Mouse (Mus musculus) G1E (cell line): ENCODE results near the gene Whrn. TPM values are rescaled to one million over a fixed set of nuclear protein-coding genes. Genes with fewer than 3 reads are reported as not detected.

Experiments
- ATAC-seq: 2 replicates; pipeline ENCODE4 v1.8.0; 2016; ENCODE audit warnings: mild to moderate bottlenecking; ENCODE audit not compliant: insufficient number of reproducible peaks, poor library complexity, low FRiP score, severe bottlenecking; ENCODE audit errors: extremely low read depth
- DNase-seq: peaks from one replicate; pipeline ENCODE4 v3.0.0; 2012; ENCODE audit warnings: low spot score
- H3K27me3 ChIP-seq: 2 replicates; pipeline ENCODE4 v1.6.1; 2012; ENCODE audit warnings: mild to moderate bottlenecking, low read length, inconsistent platforms; ENCODE audit not compliant: insufficient read depth
- H3K36me3 ChIP-seq: replicated peaks from 2 replicates; pipeline ENCODE3; 2012; ENCODE audit warnings: mild to moderate bottlenecking, inconsistent platforms
- H3K4me1 ChIP-seq: 2 replicates; pipeline ENCODE4 v1.6.1; 2012; ENCODE audit warnings: low read depth, low read length, inconsistent platforms, mixed read lengths; ENCODE audit not compliant: insufficient read depth
- H3K4me3 ChIP-seq: 2 replicates; pipeline ENCODE4 v1.5.1; 2012; ENCODE audit warnings: low read depth, mild to moderate bottlenecking, inconsistent platforms, low read length, moderate library complexity, mixed read lengths
- H3K9me3 ChIP-seq: replicated peaks from 2 replicates; pipeline ENCODE4 v1.6.1; 2012; ENCODE audit warnings: inconsistent platforms
- CTCF ChIP-seq: IDR thresholded peaks from 2 replicates; pipeline ENCODE4 v1.5.1; 2012; ENCODE audit warnings: low read depth, low read length, inconsistent platforms, mixed read lengths
- GATA1 ChIP-seq: IDR thresholded peaks from 2 replicates; pipeline ENCODE4 v1.6.1; 2012; ENCODE audit warnings: borderline replicate concordance, low read length, inconsistent platforms, mixed read lengths
- GATA2 ChIP-seq: IDR thresholded peaks from 2 replicates; pipeline ENCODE4 v1.6.1; 2012; ENCODE audit warnings: low read depth, low read length, inconsistent platforms, borderline replicate concordance
- POLR2AphosphoS5 ChIP-seq: IDR thresholded peaks from 2 replicates; pipeline ENCODE4 v1.6.1; 2012; ENCODE audit warnings: low read depth, low read length, inconsistent platforms; ENCODE audit not compliant: insufficient replicate concordance
- TAL1 ChIP-seq: conservative IDR thresholded peaks from 2 replicates; pipeline ENCODE4 v1.6.1; 2012; ENCODE audit warnings: low read depth, low read length, inconsistent platforms, mixed read lengths
- polyA plus RNA-seq: library from polyadenylated mRNA; stranded (reverse); fragments of >175 nt; gene quantifications from 2 replicates; pipeline ENCODE4 v1.2.3, GENCODE M21; 2012
- total RNA-seq, 2 experiments: library from RNA; stranded (forward) in 1 of 2; stranded (reverse) in 1 of 2; fragments of 200-1000 nt in 1 of 2; fragments of >200 nt in 1 of 2; fragmentation: Nextera tagmentation in 1 of 2; gene quantifications; 2 replicates each; pipeline ENCODE4 v1.2.3; 2014 to 2017

Gene Whrn
- total and polyA plus RNA-seq, 3 experiments: 0.38 TPM; not detected in 2

DNA sequence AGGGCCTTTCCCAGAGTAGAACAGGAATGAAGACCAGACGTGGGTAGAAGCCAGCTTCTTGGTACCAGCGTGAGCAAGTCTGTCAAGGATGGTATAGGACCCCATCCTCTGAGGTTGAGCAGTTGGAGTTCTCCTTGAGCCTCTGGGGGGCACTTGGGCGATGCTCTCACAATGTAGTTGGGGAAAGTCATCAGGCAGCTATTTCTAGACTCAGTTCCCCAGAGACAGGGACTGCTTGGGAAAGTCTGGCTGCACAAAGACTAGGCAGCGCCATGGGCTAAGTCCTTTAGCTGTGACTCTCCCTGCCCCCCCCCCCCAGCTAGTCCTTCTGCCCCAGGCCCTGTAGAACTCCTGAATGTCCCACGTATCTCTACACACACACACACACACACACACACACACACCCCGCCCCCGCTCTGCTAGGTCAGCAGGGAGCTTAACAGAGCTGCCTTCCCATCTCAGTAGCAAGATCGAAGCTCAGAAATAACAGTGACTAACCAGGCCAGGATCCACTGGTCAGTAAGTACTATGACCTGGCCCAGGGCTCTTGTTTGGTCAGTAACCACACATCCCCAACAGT, 96.0 kb downstream of the Whrn start:
- H3K4me1 ChIP-seq: no peaks in the 10 kb centered on the region
- peaks cover 96% of the 10 kb centered on the region for H3K9me3 ChIP-seq
- no peak overlapping the region for H3K4me3 ChIP-seq
- H3K27me3 ChIP-seq: no peaks in the 10 kb centered on the region
- no peaks in the 10 kb centered on the region for H3K36me3 ChIP-seq
- TF ChIP-seq GATA1 (no peak), CTCF (no peak), GATA2 (no peak), POLR2AphosphoS5 (no peak), TAL1 (no peak)
- no peak for ATAC-seq
- no peak for DNase-seq

DNA sequence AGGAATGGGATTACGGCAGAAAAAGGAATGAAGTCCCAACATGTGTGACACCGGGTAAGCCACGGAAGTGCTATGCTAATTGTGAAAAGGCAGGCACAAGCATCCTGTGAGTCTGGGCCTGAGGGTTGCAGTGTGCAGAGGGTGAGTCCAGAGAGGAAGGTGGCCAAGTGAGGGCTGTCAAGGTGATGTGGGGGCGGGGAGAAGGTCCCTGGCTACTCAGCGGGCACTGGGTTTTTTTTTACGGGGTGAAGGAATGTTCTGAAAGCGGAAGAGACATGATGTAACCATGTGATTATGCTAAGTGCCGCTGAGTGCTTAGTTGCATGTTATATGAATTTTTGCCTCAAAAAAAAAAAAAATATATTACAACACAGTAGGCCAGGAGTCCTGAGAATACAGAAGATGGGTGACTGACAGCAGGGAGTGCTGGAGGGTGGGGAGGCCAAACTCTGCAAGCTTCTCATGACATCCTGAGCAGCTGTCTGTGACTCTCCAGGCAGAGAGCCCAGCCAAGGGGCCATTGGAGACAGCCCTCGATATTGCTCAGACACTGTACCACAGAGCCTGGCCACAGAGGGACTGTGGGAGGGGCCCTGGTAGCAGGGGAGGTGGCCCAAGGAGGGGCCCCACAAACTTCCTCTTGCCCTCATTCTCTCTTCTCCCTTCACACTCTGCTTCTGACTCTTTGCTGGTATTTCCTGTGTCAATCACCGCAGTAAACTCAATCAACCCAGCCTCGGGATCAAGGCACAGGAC, 96.8 kb downstream of the Whrn start:
- no peak for TF ChIP-seq TAL1
- no peak for TF ChIP-seq GATA2
- no peak for TF ChIP-seq CTCF
- TF ChIP-seq POLR2AphosphoS5: no peak
- no peak for TF ChIP-seq GATA1
- ATAC-seq (no peak), DNase-seq (no peak)
- no peaks in the 10 kb centered on the region for H3K36me3 ChIP-seq
- H3K27me3 ChIP-seq: no peaks in the 10 kb centered on the region
- H3K4me3 ChIP-seq: no peak overlapping the region
- H3K4me1 ChIP-seq: no peaks in the 10 kb centered on the region
- peaks cover 96% of the 10 kb centered on the region for H3K9me3 ChIP-seq

DNA sequence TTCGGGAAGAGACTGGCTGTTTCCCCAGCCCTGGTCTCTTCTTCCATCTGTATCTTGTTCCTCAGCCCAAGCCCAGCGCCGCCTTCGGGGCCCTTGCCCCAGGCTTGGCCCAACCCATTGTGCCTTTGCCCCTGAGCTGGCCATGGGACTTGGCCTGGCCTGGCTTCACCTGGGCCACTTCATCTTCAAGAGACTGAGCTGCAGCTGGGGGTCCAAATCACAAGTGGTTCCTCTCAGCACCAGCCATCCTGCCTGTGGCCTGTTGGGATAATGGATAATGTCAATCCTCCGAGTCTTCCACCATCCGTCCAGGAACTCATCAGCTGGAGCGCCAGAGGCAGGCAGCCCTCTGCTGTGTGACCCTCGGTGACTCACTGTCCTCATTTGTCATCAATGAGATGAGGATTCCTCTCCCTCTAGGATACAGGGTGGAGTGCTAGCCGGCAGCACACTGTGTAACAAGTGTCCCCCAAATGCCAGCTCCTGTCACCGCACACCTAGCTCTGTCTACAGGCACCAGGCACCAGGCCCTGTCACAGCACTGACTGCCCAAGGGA, 97.7 kb downstream of the Whrn start:
- no peak for ATAC-seq
- no peaks in the 10 kb centered on the region for H3K27me3 ChIP-seq
- TF ChIP-seq GATA2 (no peak), GATA1 (no peak), POLR2AphosphoS5 (no peak), TAL1 (no peak), CTCF (no peak)
- H3K36me3 ChIP-seq: no peaks in the 10 kb centered on the region
- H3K4me1 ChIP-seq: no peaks in the 10 kb centered on the region
- H3K4me3 ChIP-seq: no peak overlapping the region
- H3K9me3 ChIP-seq: peaks cover 95% of the 10 kb centered on the region
- no peak for DNase-seq

DNA sequence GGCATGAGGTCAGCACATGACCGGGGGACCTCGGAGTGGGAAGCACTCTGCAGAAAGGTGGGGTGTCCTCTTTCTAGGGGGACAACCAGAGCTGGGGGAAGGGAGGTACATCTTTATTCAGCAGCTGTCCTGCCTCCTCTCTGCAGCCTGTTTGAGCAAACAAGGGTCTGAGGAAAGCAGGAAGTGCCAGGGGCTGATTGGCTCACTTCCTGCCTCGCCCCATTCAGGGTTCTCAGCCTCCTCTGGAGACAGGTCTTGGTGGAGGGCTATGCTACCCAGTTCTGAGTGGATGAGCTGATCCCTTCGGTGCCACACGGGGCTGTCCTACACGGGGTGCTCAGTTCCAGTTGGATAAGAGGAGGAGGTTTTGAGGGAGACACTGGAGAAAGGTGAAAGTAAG, 104.5 kb downstream of the Whrn start:
- DNase-seq: no peak
- Histone ChIP-seq H3K27me3 (no peaks in the 10 kb centered on the region), H3K4me3 (no peak overlapping the region), H3K9me3 (peaks cover 90% of the 10 kb centered on the region), H3K36me3 (no peaks in the 10 kb centered on the region), H3K4me1 (no peaks in the 10 kb centered on the region)
- ATAC-seq: no peak
- TF ChIP-seq CTCF (no peak), GATA2 (no peak), TAL1 (no peak), POLR2AphosphoS5 (no peak), GATA1 (no peak)

DNA sequence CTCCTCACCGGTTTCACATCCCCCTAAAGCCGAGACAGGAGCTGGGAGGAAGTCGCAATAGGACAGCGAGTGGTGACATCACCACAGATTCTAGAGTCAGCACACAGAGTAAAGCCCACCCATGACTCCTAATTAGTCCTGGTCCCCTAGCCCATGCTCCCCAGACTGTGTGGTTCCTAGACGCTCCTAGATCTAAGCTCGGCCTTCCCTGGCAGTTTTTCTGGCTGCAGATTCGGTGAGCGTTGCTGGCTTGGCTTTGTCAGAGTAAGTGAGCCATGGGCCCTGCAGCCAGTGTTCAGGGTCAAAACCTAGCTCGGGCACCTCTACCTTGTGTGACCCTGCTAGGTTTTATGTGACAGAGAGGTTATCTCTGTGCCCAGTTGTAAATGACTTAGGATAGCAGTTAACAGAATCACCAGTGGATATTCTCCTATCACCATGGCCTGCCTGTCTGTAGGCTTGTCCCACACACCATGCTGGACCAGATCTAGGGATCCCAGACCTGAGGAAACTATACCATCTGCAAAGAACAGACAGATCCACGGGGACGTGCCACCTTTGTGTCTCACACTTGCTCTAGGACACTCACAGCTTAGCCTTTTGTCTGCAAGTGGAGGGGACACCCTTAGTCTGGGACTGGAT, 105.8 kb downstream of the Whrn start:
- H3K9me3 ChIP-seq: peaks cover 86% of the 10 kb centered on the region
- DNase-seq (no peak), ATAC-seq (no peak)
- TF ChIP-seq POLR2AphosphoS5 (no peak), GATA1 (no peak), TAL1 (no peak), GATA2 (no peak), CTCF (no peak)
- H3K36me3 ChIP-seq: no peaks in the 10 kb centered on the region
- no peaks in the 10 kb centered on the region for H3K4me1 ChIP-seq
- no peak overlapping the region for H3K4me3 ChIP-seq
- no peaks in the 10 kb centered on the region for H3K27me3 ChIP-seq
